Mouse (Mus musculus): Measurements from ENCODE around the gene Mark3.

DNA sequence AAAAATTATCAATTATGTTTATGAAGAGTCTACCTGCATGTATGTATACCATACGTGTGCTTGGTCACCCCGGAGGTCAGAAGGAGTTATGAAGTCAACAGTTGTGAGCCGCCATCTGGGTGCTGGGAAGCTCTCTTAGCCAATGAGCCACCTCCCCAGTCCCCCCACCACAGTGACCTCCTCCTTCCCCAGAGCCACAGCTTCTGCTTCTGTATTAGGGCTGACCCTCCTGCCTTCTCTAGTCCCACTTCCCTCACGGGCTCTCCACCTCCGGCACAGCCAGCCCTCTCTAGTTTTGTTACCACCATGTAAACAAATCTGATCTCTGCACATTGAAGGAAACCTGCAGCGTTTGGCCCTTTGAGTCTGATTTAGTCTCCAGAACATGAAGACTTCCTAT, 16.8 kb upstream of the Mark3 start:
- TF ChIP-seq CTCF (IDR thresholded peaks at IDR 0.05; ENCODE audit: borderline replicate concordance, extremely low read depth, insufficient read depth, insufficient read length) (no peak), POLR2A (IDR thresholded peaks at IDR 0.05; ENCODE audit: borderline replicate concordance, extremely low read depth, insufficient read depth, insufficient read length, poor library complexity, severe bottlenecking) (no peak)
